In the genomic region with DNA sequence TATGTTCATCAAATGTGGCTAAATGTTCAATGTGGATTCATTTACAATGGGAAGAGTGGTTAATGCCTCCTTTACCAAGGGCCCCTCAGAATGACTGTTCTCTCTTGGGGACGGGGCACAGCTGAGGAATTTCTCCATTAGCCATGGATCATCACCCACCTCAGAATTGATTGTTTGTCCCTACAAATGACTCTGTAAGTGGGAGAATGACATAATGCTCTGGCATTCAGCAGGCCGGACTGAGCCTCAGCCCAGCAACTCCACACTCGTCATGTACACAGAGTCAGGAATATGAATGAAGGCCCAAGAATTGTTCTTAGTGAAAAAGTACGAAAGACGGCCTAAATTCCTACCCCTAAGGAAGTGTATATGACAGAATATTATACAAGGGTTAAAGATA, we compare ENCODE assay signal across 25 mouse cellular contexts. TPM values are rescaled to one million over a fixed set of nuclear protein-coding genes. Genes with fewer than 3 reads are reported as not detected.
DNase-seq lines count a peak whose midpoint lies in the region; ATAC-seq and TF ChIP-seq lines count a peak whose summit lies in the region.
"Had no signal": no experiment of that assay in that cellular context is flagged by ENCODE, and none has a peak within 500 bp of the region (broad histone marks: within the 10 kb centered on the region; RNA-seq: fewer than 3 reads in every experiment).

No protein-coding gene starts in this region.

- H3K27ac ChIP-seq in midbrain, postnatal 0 days (ENCODE audit: low read depth, low read length), result no peak overlapping the region
- H3K27ac ChIP-seq in midbrain, embryonic 14.5 days (replicated peaks; ENCODE audit: low read depth, low read length), result no peak overlapping the region
- H3K27ac ChIP-seq in hindbrain, postnatal 0 days, result no peak overlapping the region
- no peak overlapping the region for H3K27ac ChIP-seq in cerebellum, adult 2 months (ENCODE audit: insufficient read depth, low read length)
- H3K27ac ChIP-seq: embryonic facial prominence, embryonic 15.5 days; heart, embryonic 15.5 days; macrophage; midbrain, embryonic 10.5 days had no signal

- H3K9ac ChIP-seq in midbrain, postnatal 0 days (replicated peaks; ENCODE audit: low read length, poor library complexity, severe bottlenecking), result no peak overlapping the region
- no peak overlapping the region for H3K9ac ChIP-seq in midbrain, embryonic 14.5 days (replicated peaks; ENCODE audit: low read length)
- H3K9ac ChIP-seq in hindbrain, postnatal 0 days (replicated peaks; ENCODE audit: low read length), result no peak overlapping the region
- H3K9ac ChIP-seq: embryonic facial prominence, embryonic 15.5 days; heart, embryonic 15.5 days had no signal

- no peak overlapping the region for H3K4me3 ChIP-seq in midbrain, postnatal 0 days (ENCODE audit: low read depth, low read length)
- no peak overlapping the region for H3K4me3 ChIP-seq in midbrain, embryonic 14.5 days (replicated peaks; ENCODE audit: low read depth, low read length)
- no peak overlapping the region for H3K4me3 ChIP-seq in hindbrain, postnatal 0 days (ENCODE audit: low read length)
- H3K4me3 ChIP-seq in cerebellum, adult 2 months (replicated peaks; ENCODE audit: insufficient read depth, low read depth, low read length), result no peak overlapping the region
- H3K4me3 ChIP-seq: embryonic facial prominence, embryonic 15.5 days; heart, embryonic 15.5 days; midbrain, embryonic 10.5 days had no signal

- H3K27me3 ChIP-seq in midbrain, postnatal 0 days (ENCODE audit: insufficient read depth, low read length), result no peaks in the 10 kb centered on the region
- no peaks in the 10 kb centered on the region for H3K27me3 ChIP-seq in midbrain, embryonic 14.5 days (ENCODE audit: control insufficient read depth, insufficient read depth, low read length)
- H3K27me3 ChIP-seq in hindbrain, postnatal 0 days (ENCODE audit: insufficient read depth, low read length), result no peaks in the 10 kb centered on the region
- H3K27me3 ChIP-seq in cerebellum, adult 2 months (ENCODE audit: control insufficient read depth, insufficient read depth, low read length), result no peaks in the 10 kb centered on the region
- H3K27me3 ChIP-seq: embryonic facial prominence, embryonic 15.5 days; heart, embryonic 15.5 days had no signal

- 62% methylated on average over 5 of the region's 5 CpGs for WGBS in midbrain, postnatal 0 days
- WGBS in midbrain, embryonic 14.5 days, result 49% methylated on average over 5 of the region's 5 CpGs
- WGBS in hindbrain, postnatal 0 days, result 34% methylated on average over 5 of the region's 5 CpGs
- 54% methylated on average over 5 of the region's 5 CpGs for WGBS in cerebellum, adult 2 months

- no peak overlapping the region for H3K4me2 ChIP-seq in midbrain, postnatal 0 days (ENCODE audit: low read depth, low read length, poor library complexity, severe bottlenecking)
- H3K4me2 ChIP-seq in midbrain, embryonic 14.5 days (ENCODE audit: low read length), result no peak overlapping the region
- no peak overlapping the region for H3K4me2 ChIP-seq in hindbrain, postnatal 0 days (ENCODE audit: low read depth, low read length)
- H3K4me2 ChIP-seq: embryonic facial prominence, embryonic 15.5 days; heart, embryonic 15.5 days had no signal

- peak; percentile 17 for DNase-seq in embryo, embryonic 10 days (ENCODE audit: low spot score)
- DNase-seq in embryo, embryonic 9.5 days (ENCODE audit: extremely low spot score), result no peak
- peak; percentile 38 for DNase-seq in midbrain, postnatal 0 days (ENCODE audit: low spot score)
- DNase-seq in midbrain, embryonic 14.5 days, result no peak
- DNase-seq in embryo, embryonic 10.5 days (ENCODE audit: low spot score), result peak; percentile 34
- peak; percentile 12 for DNase-seq in hindbrain, postnatal 0 days (ENCODE audit: low spot score)
- no peak for DNase-seq in cerebellum, adult 2 months
- DNase-seq in testis, postnatal 10 days (ENCODE audit: low spot score), result no peak
- DNase-seq: adrenal gland, postnatal 25 days; cerebellum, adult 11 months; cerebellum, postnatal 14 days; heart, postnatal 4 days; kidney, adult 2 months; kidney, postnatal 25 days; layer of hippocampus, postnatal 36 days; right cerebral cortex, postnatal 14 days; thymus, postnatal 25 days had no signal

- TF ChIP-seq CTCF in midbrain, postnatal 0 days (IDR thresholded peaks at IDR 0.05), result no peak
- TF ChIP-seq CTCF in hindbrain, postnatal 0 days (IDR thresholded peaks at IDR 0.05; ENCODE audit: low read depth), result no peak
- no peak for TF ChIP-seq CTCF in cerebellum, adult 2 months (IDR thresholded peaks at IDR 0.05; ENCODE audit: borderline replicate concordance, insufficient read depth, low read depth, low read length)

- TF ChIP-seq POLR2A in cerebellum, adult 2 months (IDR thresholded peaks at IDR 0.05; ENCODE audit: borderline replicate concordance, insufficient read depth, low read length), result no peak

- H3K36me3 ChIP-seq in midbrain, postnatal 0 days (ENCODE audit: insufficient read depth, low read length), result no peaks in the 10 kb centered on the region
- H3K36me3 ChIP-seq in midbrain, embryonic 14.5 days (ENCODE audit: control insufficient read depth, insufficient read depth, low read length), result no peaks in the 10 kb centered on the region
- H3K36me3 ChIP-seq in hindbrain, postnatal 0 days (ENCODE audit: insufficient read depth, low read length), result no peaks in the 10 kb centered on the region
- H3K36me3 ChIP-seq: embryonic facial prominence, embryonic 15.5 days; heart, embryonic 15.5 days; midbrain, embryonic 10.5 days had no signal

- H3K4me1 ChIP-seq in midbrain, postnatal 0 days (ENCODE audit: insufficient read depth, low read length), result no peaks in the 10 kb centered on the region
- no peaks in the 10 kb centered on the region for H3K4me1 ChIP-seq in midbrain, embryonic 14.5 days (ENCODE audit: control insufficient read depth, insufficient read depth, low read length)
- H3K4me1 ChIP-seq in hindbrain, postnatal 0 days (ENCODE audit: insufficient read depth, low read length), result no peaks in the 10 kb centered on the region
- H3K4me1 ChIP-seq in cerebellum, adult 2 months (ENCODE audit: control insufficient read depth, insufficient read depth, low read length), result no peaks in the 10 kb centered on the region
- H3K4me1 ChIP-seq: embryonic facial prominence, embryonic 15.5 days; heart, embryonic 15.5 days had no signal

- no peak for ATAC-seq in midbrain, postnatal 0 days (ENCODE audit: low FRiP score)
- ATAC-seq in midbrain, embryonic 14.5 days (ENCODE audit: low FRiP score, low TSS enrichment), result no peak
- ATAC-seq in hindbrain, postnatal 0 days, result peak; percentile 68; the same call in 1 of the 2 replicates
- ATAC-seq: lung, postnatal 0 days had no signal

- no peaks in the 10 kb centered on the region for H3K9me3 ChIP-seq in midbrain, postnatal 0 days (ENCODE audit: low read length)
- no peaks in the 10 kb centered on the region for H3K9me3 ChIP-seq in midbrain, embryonic 14.5 days (ENCODE audit: control insufficient read depth, low read length)
- H3K9me3 ChIP-seq in hindbrain, postnatal 0 days (ENCODE audit: low read length), result no peaks in the 10 kb centered on the region
- H3K9me3 ChIP-seq: embryonic facial prominence, embryonic 15.5 days; heart, embryonic 15.5 days; midbrain, embryonic 10.5 days had no signal

RNA-seq across cellular contexts. Expression of gene Cartpt, which starts 25.4 kb away (rescaled TPM):
- total RNA-seq in midbrain, postnatal 0 days (2014; rRNA removed), result 9.2 and 16.1 TPM in 2 replicates
- polyA plus RNA-seq in midbrain, postnatal 0 days (2015; fragmentation: Nextera tagmentation; extraction: Ambion mirVana), result 24.8 and 28.4 TPM in 2 replicates
- 18.4 and 24.8 TPM in 2 replicates for polyA plus RNA-seq in midbrain, embryonic 14.5 days (2014; fragmentation: Nextera tagmentation; extraction: Ambion mirVana)
- 18.8 and 29.4 TPM in 2 replicates for total RNA-seq in hindbrain, postnatal 0 days (2014; rRNA removed)
- 43.3 and 45.8 TPM in 2 replicates for polyA plus RNA-seq in hindbrain, postnatal 0 days (2015; fragmentation: Nextera tagmentation; extraction: Ambion mirVana)
- polyA plus RNA-seq in cerebellum, adult 2 months (2012; rRNA removed), result 5.3 and 6.0 TPM in 2 replicates
- total RNA-seq: gastrocnemius, adult 8-10 months; liver, adult 2 months had no signal
- polyA plus RNA-seq: kidney, adult 2 months; limb, embryonic 11.5 days; liver, adult 2 months; macrophage had no signal

Comparison
In these comparisons a context has a peak if more than half of its experiments do, and no peak if none do; other contexts are left out.
1. DNase-seq: peak in embryo, embryonic 10 days (single experiment), midbrain, postnatal 0 days (single experiment), embryo, embryonic 10.5 days (single experiment) and hindbrain, postnatal 0 days (single experiment); none in embryo, embryonic 9.5 days (single experiment), midbrain, embryonic 14.5 days (single experiment), cerebellum, adult 2 months (0 of 2) and testis, postnatal 10 days (single experiment).